Comparison of ENCODE assay signal across 7 mouse cellular contexts in the genomic region with DNA sequence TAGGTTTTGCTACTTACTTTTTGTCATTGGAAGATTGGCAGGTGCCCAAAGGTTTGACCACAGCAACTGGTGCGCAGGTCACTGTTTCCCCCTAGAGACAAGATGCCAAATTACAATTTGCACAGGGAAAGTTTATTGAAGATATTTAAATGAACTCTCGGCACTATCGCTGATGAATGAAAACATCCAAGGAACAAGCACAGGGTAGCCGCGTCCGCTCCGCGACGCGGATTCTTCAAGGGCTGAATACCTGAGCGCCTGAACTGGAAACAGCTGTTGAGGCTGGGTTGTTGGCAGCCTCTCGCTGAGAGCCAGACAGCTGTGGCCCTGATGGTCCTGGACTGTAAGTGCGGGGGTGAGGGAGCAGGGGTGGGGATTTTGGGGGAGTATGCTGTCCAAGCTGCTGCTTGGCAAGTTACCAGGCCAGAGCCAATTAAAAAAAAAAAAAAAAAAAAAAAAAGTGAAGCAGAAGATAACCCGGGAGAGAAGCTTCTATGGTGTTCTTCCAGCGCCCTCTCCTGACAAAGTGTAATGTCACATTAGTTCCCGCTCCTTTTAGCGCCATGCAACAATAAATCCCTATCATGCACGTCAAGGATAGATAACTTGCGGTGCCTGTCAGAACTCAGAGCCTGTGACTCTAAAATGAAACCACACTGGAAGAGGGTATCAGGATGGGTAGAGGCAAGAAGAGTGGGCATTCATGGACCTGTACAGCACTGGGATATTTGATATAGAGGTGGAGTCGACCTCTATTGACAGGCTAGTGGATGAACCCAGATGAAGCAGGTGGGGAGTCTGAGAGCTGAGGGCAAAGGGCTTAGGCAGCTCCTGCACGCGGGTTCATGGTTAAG. TPM values are rescaled to one million over a fixed set of nuclear protein-coding genes. Genes with fewer than 3 reads are reported as not detected.
DNase-seq lines count a peak whose midpoint lies in the region; ATAC-seq and TF ChIP-seq lines count a peak whose summit lies in the region.

No protein-coding gene starts in this region.

- no peak overlapping the region for H3K9ac ChIP-seq in heart, embryonic 12.5 days
- H3K9ac ChIP-seq in kidney, postnatal 0 days (ENCODE audit: low read depth, low read length): no peak overlapping the region
- no peak overlapping the region for H3K9ac ChIP-seq in liver, adult 2 months (ENCODE audit: low read depth, low read length)
- no peak overlapping the region for H3K9ac ChIP-seq in neural tube, embryonic 12.5 days

- peak; percentile 50; the same call in 1 of the 2 replicates for TF ChIP-seq CTCF in kidney, postnatal 0 days (IDR thresholded peaks at IDR 0.05; ENCODE audit: low read depth)
- TF ChIP-seq CTCF in liver, adult 2 months (IDR thresholded peaks at IDR 0.05; ENCODE audit: low read depth, low read length): no peak

- 18% methylated on average over 22 of the region's 22 CpGs for WGBS in heart, embryonic 12.5 days
- WGBS in kidney, postnatal 0 days: 15% methylated on average over 22 of the region's 22 CpGs
- 11% methylated on average over 22 of the region's 22 CpGs for WGBS in liver, adult 2 months
- 18% methylated on average over 22 of the region's 22 CpGs for WGBS in neural tube, embryonic 12.5 days

- H3K4me2 ChIP-seq in heart, embryonic 12.5 days: peak overlapping the region; percentile 66
- H3K4me2 ChIP-seq in kidney, postnatal 0 days (ENCODE audit: low read length): peak overlapping the region; percentile 53
- H3K4me2 ChIP-seq in neural tube, embryonic 12.5 days (replicated peaks): peak overlapping the region; percentile 57

- no peaks in the 10 kb centered on the region for H3K36me3 ChIP-seq in heart, embryonic 12.5 days
- H3K36me3 ChIP-seq in kidney, postnatal 0 days (ENCODE audit: insufficient read depth, low read length): no peaks in the 10 kb centered on the region
- H3K36me3 ChIP-seq in liver, adult 2 months (ENCODE audit: control insufficient read depth, insufficient read depth, low read length): no peaks in the 10 kb centered on the region
- H3K36me3 ChIP-seq in neural tube, embryonic 12.5 days: no peaks in the 10 kb centered on the region

- no peaks in the 10 kb centered on the region for H3K4me1 ChIP-seq in heart, embryonic 12.5 days (replicated peaks)
- 0 out of 2 replicates have a peak, but pooled peaks cover 6% of the 10 kb centered on the region for H3K4me1 ChIP-seq in kidney, postnatal 0 days (replicated peaks; ENCODE audit: insufficient read depth, low read length)
- no peaks in the 10 kb centered on the region for H3K4me1 ChIP-seq in liver, adult 2 months (ENCODE audit: control insufficient read depth, insufficient read depth, low read length)
- no peaks in the 10 kb centered on the region for H3K4me1 ChIP-seq in neural tube, embryonic 12.5 days

- DNase-seq in adrenal gland, postnatal 14 days: peak; percentile 29
- DNase-seq in cerebellum, postnatal 36 days: peak; percentile 33 to 55
- peak; percentile 68 for DNase-seq in kidney, postnatal 0 days (ENCODE audit: low spot score)
- DNase-seq in liver, adult 2 months (ENCODE audit: extremely low read depth, low read depth, low spot score): peak; percentile 6

- no peak overlapping the region for H3K27ac ChIP-seq in heart, embryonic 12.5 days (ENCODE audit: poor library complexity, severe bottlenecking)
- H3K27ac ChIP-seq in kidney, postnatal 0 days: no peak overlapping the region
- H3K27ac ChIP-seq in liver, adult 2 months (replicated peaks; ENCODE audit: insufficient read depth, low read depth, low read length): no peak overlapping the region
- no peak overlapping the region for H3K27ac ChIP-seq in neural tube, embryonic 12.5 days

- no peak for TF ChIP-seq POLR2A in liver, adult 2 months (IDR thresholded peaks at IDR 0.05; ENCODE audit: extremely low read depth, insufficient read depth, low read length)

- peak overlapping the region; percentile 35 for H3K4me3 ChIP-seq in heart, embryonic 12.5 days
- H3K4me3 ChIP-seq in kidney, postnatal 0 days (replicated peaks; ENCODE audit: low read depth, low read length): no peak overlapping the region; the same call in 1 of the 2 replicates
- no peak overlapping the region for H3K4me3 ChIP-seq in liver, adult 2 months (ENCODE audit: insufficient read depth, low read depth, low read length)
- H3K4me3 ChIP-seq in neural tube, embryonic 12.5 days: no peak overlapping the region

- ATAC-seq in heart, embryonic 12.5 days (ENCODE audit: insufficient number of reproducible peaks, low FRiP score): peak; percentile 63
- ATAC-seq in kidney, postnatal 0 days (replicated peaks; ENCODE audit: low FRiP score, low read depth): peak; percentile 37
- peak; percentile 37; the same call in 1 of the 2 replicates for ATAC-seq in neural tube, embryonic 12.5 days (ENCODE audit: low FRiP score, low read depth)
- no peak for ATAC-seq in inflammation-experienced regulatory T-cells, adult 6 months

- no peaks in the 10 kb centered on the region for H3K79me2 ChIP-seq in liver, adult 2 months (ENCODE audit: control insufficient read depth, insufficient read depth, low read length)

- H3K27me3 ChIP-seq in heart, embryonic 12.5 days (replicated peaks): peaks cover 11% of the 10 kb centered on the region; the same call in 1 of the 2 replicates
- no peaks in the 10 kb centered on the region; the same call in 1 of the 2 replicates for H3K27me3 ChIP-seq in kidney, postnatal 0 days (ENCODE audit: insufficient read depth, low read length)
- H3K27me3 ChIP-seq in liver, adult 2 months (ENCODE audit: control insufficient read depth, insufficient read depth, low read length): no peaks in the 10 kb centered on the region
- no peaks in the 10 kb centered on the region for H3K27me3 ChIP-seq in neural tube, embryonic 12.5 days (replicated peaks)

- H3K9me3 ChIP-seq in heart, embryonic 12.5 days (replicated peaks): no peaks in the 10 kb centered on the region
- H3K9me3 ChIP-seq in kidney, postnatal 0 days (replicated peaks; ENCODE audit: low read length): no peaks in the 10 kb centered on the region
- H3K9me3 ChIP-seq in neural tube, embryonic 12.5 days: no peaks in the 10 kb centered on the region

RNA-seq across cellular contexts. Expression of gene Abca15, which starts 1.0 kb away (rescaled TPM):
- not detected in 2 replicates for total RNA-seq in adrenal gland, postnatal 14 days (2021)
- polyA plus RNA-seq in heart, embryonic 12.5 days (2016; fragmentation: Nextera tagmentation; extraction: Ambion mirVana): not detected in 2 replicates
- polyA plus RNA-seq in kidney, postnatal 0 days (2015; fragmentation: Nextera tagmentation; extraction: Ambion mirVana): not detected in 2 replicates
- not detected in 2 replicates for total RNA-seq in liver, adult 2 months (2014; rRNA removed)
- not detected in 2 replicates for polyA plus RNA-seq in liver, adult 2 months (2012; rRNA removed)
- polyA plus RNA-seq in neural tube, embryonic 12.5 days (2016; fragmentation: Nextera tagmentation; extraction: Ambion mirVana): not detected in 2 replicates
- under 1 TPM in 1 of 3 experiments, not detected in 2; 0.07 TPM for polyA plus RNA-seq in inflammation-experienced regulatory T-cells, adult 6 months (2017; shearing (Covaris generic))

Comparison
In these comparisons a context has a peak if more than half of its experiments do, and no peak if none do; other contexts are left out.
1. DNase-seq: peak in every context shown above with its lines; median percentile 68 in kidney, postnatal 0 days; 44 in cerebellum, postnatal 36 days; 29 in adrenal gland, postnatal 14 days; 6 in liver, adult 2 months.